Mouse (Mus musculus): ENCODE measurements around the gene Lgals2. TPM values are rescaled to one million over a fixed set of nuclear protein-coding genes. Genes with fewer than 3 reads are reported as not detected.

Lgals2 gene
- total and polyA plus RNA-seq, 2 experiments from 2014 or later: not detected

DNA sequence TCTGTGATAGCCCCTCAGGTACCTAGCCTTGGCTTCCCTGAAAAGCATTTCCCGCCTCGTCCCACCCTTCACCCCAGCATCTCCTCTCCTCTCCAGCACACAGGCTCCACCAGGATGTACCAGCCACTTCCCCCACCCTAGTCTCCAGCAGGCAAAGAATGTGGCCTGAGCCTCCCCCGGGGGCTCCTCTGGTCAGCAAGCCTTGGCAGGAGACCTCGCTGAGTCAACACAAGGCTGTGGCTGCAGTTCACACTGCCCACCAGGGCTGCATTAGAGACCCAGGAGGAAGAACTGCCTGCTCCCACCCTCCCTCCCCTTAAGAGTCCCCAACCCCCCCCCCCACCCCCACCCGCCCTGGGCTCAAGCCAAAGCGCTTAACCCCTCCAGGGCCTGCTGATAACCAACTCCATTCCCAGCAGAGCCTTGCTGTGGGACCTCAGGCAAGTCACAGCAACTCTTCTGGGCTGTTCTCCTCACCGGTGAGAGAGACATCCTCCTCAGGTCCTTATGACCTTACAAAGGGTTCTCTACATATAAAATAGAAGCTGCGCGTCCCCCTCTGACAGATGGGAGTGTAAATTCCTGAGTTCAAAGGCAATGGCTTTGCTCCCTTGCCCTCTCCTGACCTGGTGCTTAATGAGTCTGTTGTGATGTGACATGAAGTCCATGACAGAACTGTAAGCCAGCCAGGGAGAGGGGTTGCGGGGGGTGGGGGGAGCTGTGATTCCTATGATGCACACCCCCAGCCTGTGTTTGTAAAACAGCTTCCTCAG lies 20.9 kb downstream of the Lgals2 start:
- ATAC-seq (ENCODE audit: low FRiP score) (no peak), DNase-seq (ENCODE audit: low spot score) (peak; percentile 44)
- H3K9me3 ChIP-seq (ENCODE audit: low read length): no peaks in the 10 kb centered on the region
- no peaks in the 10 kb centered on the region for H3K36me3 ChIP-seq (ENCODE audit: insufficient read depth, low read length)
- no peaks in the 10 kb centered on the region for H3K27me3 ChIP-seq (ENCODE audit: insufficient read depth, low read length)
- TF ChIP-seq CTCF (IDR thresholded peaks at IDR 0.05): no peak
- H3K4me1 ChIP-seq (ENCODE audit: insufficient read depth, low read length): peaks cover 3% of the 10 kb centered on the region; the same call in 1 of the 2 replicates
- no peak overlapping the region for H3K4me2 ChIP-seq (ENCODE audit: low read depth, low read length, poor library complexity, severe bottlenecking)
- WGBS: 57% methylated on average over 10 of the region's 10 CpGs
- H3K9ac ChIP-seq (replicated peaks; ENCODE audit: low read length, poor library complexity, severe bottlenecking): no peak overlapping the region
- no peak overlapping the region for H3K4me3 ChIP-seq (ENCODE audit: low read depth, low read length)
- H3K27ac ChIP-seq (ENCODE audit: low read depth, low read length): no peak overlapping the region; the same call in 1 of the 2 replicates

DNA sequence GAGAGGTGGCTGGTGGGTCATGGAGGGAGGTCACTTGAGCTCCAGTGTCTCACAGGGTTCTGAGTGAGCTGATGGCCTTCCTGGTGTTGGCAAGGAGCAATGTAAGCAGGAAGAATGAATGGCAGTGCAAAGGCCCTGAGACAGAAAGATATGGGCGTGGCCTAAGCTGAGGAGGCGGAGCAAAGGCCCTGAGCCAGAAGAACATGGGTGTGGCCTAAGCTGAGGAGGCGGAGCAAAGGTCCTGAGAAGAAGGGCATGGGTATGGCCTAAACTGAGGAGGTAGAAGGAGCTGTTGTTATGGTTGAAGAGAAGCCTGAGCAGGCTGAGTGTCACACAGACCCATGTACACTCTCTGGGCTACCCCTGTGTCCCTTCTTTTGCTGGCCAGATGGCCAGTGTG lies 21.7 kb downstream of the Lgals2 start:
- no peak overlapping the region for H3K9ac ChIP-seq (replicated peaks; ENCODE audit: low read length, poor library complexity, severe bottlenecking)
- H3K36me3 ChIP-seq (ENCODE audit: insufficient read depth, low read length): no peaks in the 10 kb centered on the region
- no peaks in the 10 kb centered on the region for H3K27me3 ChIP-seq (ENCODE audit: insufficient read depth, low read length)
- no peak for ATAC-seq (ENCODE audit: low FRiP score)
- WGBS: 98% methylated on average over 3 of the region's 3 CpGs
- no peak for DNase-seq (ENCODE audit: low spot score)
- no peak overlapping the region for H3K4me3 ChIP-seq (ENCODE audit: low read depth, low read length)
- H3K9me3 ChIP-seq (ENCODE audit: low read length): no peaks in the 10 kb centered on the region
- TF ChIP-seq CTCF (IDR thresholded peaks at IDR 0.05): no peak
- H3K27ac ChIP-seq (ENCODE audit: low read depth, low read length): peak overlapping the region; percentile 60; the same call in 1 of the 2 replicates
- 0 out of 2 replicates have a peak, but pooled peaks cover 3% of the 10 kb centered on the region for H3K4me1 ChIP-seq (ENCODE audit: insufficient read depth, low read length)
- no peak overlapping the region for H3K4me2 ChIP-seq (ENCODE audit: low read depth, low read length, poor library complexity, severe bottlenecking)

- TF ChIP-seq CTCF (IDR thresholded peaks at IDR 0.05): no peak
- peak overlapping the region; percentile 60; the same call in 1 of the 2 replicates for H3K27ac ChIP-seq (ENCODE audit: low read depth, low read length)
- H3K4me2 ChIP-seq (ENCODE audit: low read depth, low read length, poor library complexity, severe bottlenecking): no peak overlapping the region
- H3K4me3 ChIP-seq (ENCODE audit: low read depth, low read length): no peak overlapping the region
- H3K36me3 ChIP-seq (ENCODE audit: insufficient read depth, low read length): no peaks in the 10 kb centered on the region
- WGBS: 8% methylated on average over 14 of the region's 14 CpGs
- H3K9ac ChIP-seq (replicated peaks; ENCODE audit: low read length, poor library complexity, severe bottlenecking): no peak overlapping the region
- H3K27me3 ChIP-seq (ENCODE audit: insufficient read depth, low read length): no peaks in the 10 kb centered on the region
- H3K4me1 ChIP-seq (ENCODE audit: insufficient read depth, low read length): 0 out of 2 replicates have a peak, but pooled peaks cover 9% of the 10 kb centered on the region
- peak; percentile 88 for DNase-seq (ENCODE audit: low spot score)
- no peaks in the 10 kb centered on the region for H3K9me3 ChIP-seq (ENCODE audit: low read length)
- ATAC-seq (ENCODE audit: low FRiP score): peak; percentile 78
These were observed 22.6 kb downstream of the Lgals2 start for GRCm38 (mm10) chr15:78832701-78833123.

GRCm38 (mm10) chr15:78831720-78832657 lies 23.3 kb downstream of the Lgals2 start:
- TF ChIP-seq CTCF (IDR thresholded peaks at IDR 0.05): no peak
- DNase-seq (ENCODE audit: low spot score) (no peak), ATAC-seq (ENCODE audit: low FRiP score) (peak; percentile 20)
- H3K4me1 ChIP-seq (ENCODE audit: insufficient read depth, low read length): 0 out of 2 replicates have a peak, but pooled peaks cover 9% of the 10 kb centered on the region
- WGBS: 64% methylated on average over 18 of the region's 19 CpGs
- no peak overlapping the region for H3K4me2 ChIP-seq (ENCODE audit: low read depth, low read length, poor library complexity, severe bottlenecking)
- H3K9me3 ChIP-seq (ENCODE audit: low read length): no peaks in the 10 kb centered on the region
- peak overlapping the region; percentile 59; the same call in 1 of the 2 replicates for H3K27ac ChIP-seq (ENCODE audit: low read depth, low read length)
- no peaks in the 10 kb centered on the region for H3K27me3 ChIP-seq (ENCODE audit: insufficient read depth, low read length)
- no peak overlapping the region for H3K4me3 ChIP-seq (ENCODE audit: low read depth, low read length)
- H3K36me3 ChIP-seq (ENCODE audit: insufficient read depth, low read length): no peaks in the 10 kb centered on the region
- no peak overlapping the region for H3K9ac ChIP-seq (replicated peaks; ENCODE audit: low read length, poor library complexity, severe bottlenecking)

DNA sequence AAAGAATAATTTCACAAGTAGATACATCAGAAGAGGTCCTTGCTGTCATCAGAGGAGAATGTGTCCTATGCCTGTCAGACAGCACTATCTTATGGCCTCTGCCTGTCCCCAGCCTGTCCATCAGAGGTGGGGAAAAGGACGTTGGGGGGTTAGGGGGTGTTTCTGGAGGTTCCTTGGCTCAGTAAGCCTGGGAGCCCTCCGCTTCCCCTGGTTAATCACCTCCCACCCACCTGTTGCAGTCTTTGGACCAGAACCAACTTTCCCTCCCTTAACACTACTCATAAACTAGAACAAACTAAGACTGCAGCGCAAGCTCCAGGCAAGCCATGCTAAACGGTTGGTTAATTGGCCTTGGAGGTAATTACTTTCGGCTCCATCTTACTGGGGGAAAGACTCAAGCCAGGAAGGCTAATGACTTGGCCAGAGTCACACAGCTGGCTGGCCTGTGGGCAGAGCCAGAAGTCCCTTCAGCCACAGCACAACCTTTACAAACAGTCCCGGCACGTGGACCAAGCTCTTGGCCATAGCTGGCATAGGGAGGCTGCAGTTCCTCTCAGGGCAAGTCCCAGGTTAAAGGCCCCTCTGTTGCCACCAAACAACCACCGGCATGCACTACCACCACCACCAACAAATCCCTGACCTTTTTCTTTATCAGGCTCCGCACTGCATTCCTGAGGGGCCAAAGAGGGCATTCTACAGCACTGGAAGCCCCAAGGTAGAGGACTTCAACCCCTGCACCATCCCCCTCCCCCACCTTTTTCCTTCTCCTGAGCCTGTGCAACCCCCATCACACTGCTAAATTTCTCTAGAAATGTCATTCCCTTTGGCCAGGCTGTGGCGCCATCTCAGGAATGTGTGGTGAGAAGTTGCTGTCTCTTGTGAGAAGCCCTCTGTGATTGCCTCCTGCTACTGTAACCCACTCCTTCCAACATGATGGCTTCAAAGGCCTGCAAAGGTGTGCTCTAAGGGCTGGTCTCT lies 24.3 kb downstream of the Lgals2 start:
- 79% methylated on average over 10 of the region's 10 CpGs for WGBS
- Histone ChIP-seq H3K27ac (ENCODE audit: low read depth, low read length) (no peak overlapping the region), H3K27me3 (ENCODE audit: insufficient read depth, low read length) (no peaks in the 10 kb centered on the region), H3K4me3 (ENCODE audit: low read depth, low read length) (no peak overlapping the region), H3K9me3 (ENCODE audit: low read length) (no peaks in the 10 kb centered on the region), H3K4me2 (ENCODE audit: low read depth, low read length, poor library complexity, severe bottlenecking) (no peak overlapping the region), H3K36me3 (ENCODE audit: insufficient read depth, low read length) (no peaks in the 10 kb centered on the region), H3K4me1 (ENCODE audit: insufficient read depth, low read length) (0 out of 2 replicates have a peak, but pooled peaks cover 9% of the 10 kb centered on the region), H3K9ac (replicated peaks; ENCODE audit: low read length, poor library complexity, severe bottlenecking) (no peak overlapping the region)
- TF ChIP-seq CTCF (IDR thresholded peaks at IDR 0.05): no peak
- DNase-seq (ENCODE audit: low spot score): no peak
- no peak for ATAC-seq (ENCODE audit: low FRiP score)

Measured in midbrain, postnatal 0 days (tissue).